Mouse (Mus musculus): ENCODE data around the gene Vars. TPM values are rescaled to one million over a fixed set of nuclear protein-coding genes. Genes with fewer than 3 reads are reported as not detected.

Vars gene
- polyA plus RNA-seq, 1 experiment from 2014 or later = 68.7 TPM

- Histone ChIP-seq H3K4me3 (no peak overlapping the region), H3K36me3 (no peaks in the 10 kb centered on the region), H3K4me2 (0 out of 2 replicates have a peak overlapping the region, but pooled peaks have one; percentile 32), H3K9ac (no peak overlapping the region), H3K27ac (replicated peaks) (no peak overlapping the region), H3K9me3 (no peaks in the 10 kb centered on the region), H3K4me1 (replicated peaks) (peaks cover 5% of the 10 kb centered on the region), H3K27me3 (no peaks in the 10 kb centered on the region)
- WGBS = 64% methylated on average over 6 of the region's 6 CpGs
- ATAC-seq (ENCODE audit: low FRiP score, low read depth) = no peak
Observed at GRCm38 (mm10) chr17:35021842-35022477, 21.2 kb downstream of the Vars start.

- Histone ChIP-seq H3K9me3 (no peaks in the 10 kb centered on the region), H3K27me3 (no peaks in the 10 kb centered on the region), H3K9ac (no peak overlapping the region), H3K4me1 (replicated peaks) (peaks cover 5% of the 10 kb centered on the region), H3K27ac (replicated peaks) (no peak overlapping the region), H3K4me3 (no peak overlapping the region), H3K4me2 (no peak overlapping the region), H3K36me3 (no peaks in the 10 kb centered on the region)
- WGBS = 93% methylated on average over 8 of the region's 8 CpGs
- ATAC-seq (ENCODE audit: low FRiP score, low read depth) = no peak
Observed at GRCm38 (mm10) chr17:35022541-35023060, 21.8 kb downstream of the Vars start.

- ATAC-seq (ENCODE audit: low FRiP score, low read depth) = no peak
- H3K27me3 ChIP-seq = no peaks in the 10 kb centered on the region
- no peak overlapping the region for H3K9ac ChIP-seq
- H3K9me3 ChIP-seq = no peaks in the 10 kb centered on the region
- H3K4me3 ChIP-seq = no peak overlapping the region
- no peak overlapping the region for H3K27ac ChIP-seq (replicated peaks)
- no peak overlapping the region for H3K4me2 ChIP-seq
- WGBS = 89% methylated on average over 5 of the region's 5 CpGs
- no peaks in the 10 kb centered on the region for H3K36me3 ChIP-seq
- H3K4me1 ChIP-seq (replicated peaks) = peaks cover 5% of the 10 kb centered on the region
Observed at GRCm38 (mm10) chr17:35023221-35023620, 22.4 kb downstream of the Vars start.

GRCm38 (mm10) chr17:35023756-35024155 is 23.0 kb downstream of the Vars start:
- H3K4me1 ChIP-seq (replicated peaks) = peaks cover 5% of the 10 kb centered on the region
- no peak for ATAC-seq (ENCODE audit: low FRiP score, low read depth)
- 87% methylated on average over 4 of the region's 4 CpGs for WGBS
- no peak overlapping the region for H3K4me2 ChIP-seq
- H3K36me3 ChIP-seq = no peaks in the 10 kb centered on the region
- H3K9me3 ChIP-seq = no peaks in the 10 kb centered on the region
- no peak overlapping the region for H3K27ac ChIP-seq (replicated peaks)
- H3K9ac ChIP-seq = no peak overlapping the region
- H3K27me3 ChIP-seq = no peaks in the 10 kb centered on the region
- H3K4me3 ChIP-seq = no peak overlapping the region

GRCm38 (mm10) chr17:35024261-35024660 is 23.5 kb downstream of the Vars start:
- Histone ChIP-seq H3K4me3 (no peak overlapping the region), H3K4me2 (no peak overlapping the region), H3K9me3 (no peaks in the 10 kb centered on the region), H3K36me3 (no peaks in the 10 kb centered on the region), H3K27me3 (no peaks in the 10 kb centered on the region), H3K9ac (no peak overlapping the region), H3K27ac (replicated peaks) (no peak overlapping the region), H3K4me1 (replicated peaks) (peaks cover 5% of the 10 kb centered on the region)
- ATAC-seq (ENCODE audit: low FRiP score, low read depth) = no peak
- 81% methylated on average over 13 of the region's 13 CpGs for WGBS

GRCm38 (mm10) chr17:35024691-35025488 is 24.1 kb downstream of the Vars start:
- H3K4me2 ChIP-seq = no peak overlapping the region
- 71% methylated on average over 7 of the region's 10 CpGs for WGBS
- H3K4me1 ChIP-seq (replicated peaks) = peaks cover 9% of the 10 kb centered on the region
- H3K9ac ChIP-seq = no peak overlapping the region
- no peaks in the 10 kb centered on the region for H3K27me3 ChIP-seq
- H3K36me3 ChIP-seq = no peaks in the 10 kb centered on the region
- H3K27ac ChIP-seq (replicated peaks) = no peak overlapping the region
- no peaks in the 10 kb centered on the region for H3K9me3 ChIP-seq
- no peak overlapping the region for H3K4me3 ChIP-seq
- no peak for ATAC-seq (ENCODE audit: low FRiP score, low read depth)

GRCm38 (mm10) chr17:35026206-35026605 is 25.4 kb downstream of the Vars start:
- 64% methylated on average over 5 of the region's 5 CpGs for WGBS
- no peak overlapping the region for H3K4me3 ChIP-seq
- H3K9me3 ChIP-seq = no peaks in the 10 kb centered on the region
- H3K4me2 ChIP-seq = no peak overlapping the region
- H3K9ac ChIP-seq = no peak overlapping the region
- peaks cover 14% of the 10 kb centered on the region for H3K4me1 ChIP-seq (replicated peaks)
- H3K27me3 ChIP-seq = no peaks in the 10 kb centered on the region
- no peak for ATAC-seq (ENCODE audit: low FRiP score, low read depth)
- H3K27ac ChIP-seq (replicated peaks) = no peak overlapping the region
- H3K36me3 ChIP-seq = no peaks in the 10 kb centered on the region

GRCm38 (mm10) chr17:35027277-35028068 is 26.7 kb downstream of the Vars start, which contains the start of gene Sapcd1:
Gene Sapcd1 (minus strand): TSS chr17:35028016.
- Histone ChIP-seq H3K4me1 (replicated peaks) (peaks cover 10% of the 10 kb centered on the region), H3K9me3 (no peaks in the 10 kb centered on the region), H3K9ac (no peak within 1 kb of the TSS), H3K4me3 (no peak within 1 kb of the TSS), H3K27ac (replicated peaks) (peak within 1 kb of the TSS; percentile 42), H3K4me2 (no peak within 1 kb of the TSS), H3K36me3 (no peaks in the 10 kb centered on the region), H3K27me3 (no peaks in the 10 kb centered on the region)
- ATAC-seq (ENCODE audit: low FRiP score, low read depth) = peak; percentile 45; the same call in 1 of the 2 replicates
- 30% methylated on average over 13 of the region's 13 CpGs for WGBS

GRCm38 (mm10) chr17:35028315-35028714 is 27.5 kb downstream of the Vars start:
- Histone ChIP-seq H3K36me3 (no peaks in the 10 kb centered on the region), H3K27ac (replicated peaks) (no peak overlapping the region)

GRCm38 (mm10) chr17:35029691-35030532 is 29.1 kb downstream of the Vars start:
- no peak overlapping the region for H3K27ac ChIP-seq (replicated peaks)
- H3K9me3 ChIP-seq = no peaks in the 10 kb centered on the region
- H3K4me3 ChIP-seq = peak overlapping the region; percentile 17
- WGBS = 24% methylated on average over 19 of the region's 19 CpGs
- H3K9ac ChIP-seq = 0 out of 2 replicates have a peak overlapping the region, but pooled peaks have one; percentile 1
- no peaks in the 10 kb centered on the region for H3K36me3 ChIP-seq
- no peaks in the 10 kb centered on the region for H3K27me3 ChIP-seq
- H3K4me2 ChIP-seq = peak overlapping the region; percentile 47
- ATAC-seq (ENCODE audit: low FRiP score, low read depth) = peak; percentile 57; the same call in 1 of the 2 replicates
- peaks cover 10% of the 10 kb centered on the region for H3K4me1 ChIP-seq (replicated peaks)

More at GRCm38 (mm10) chr17:35028315-35028714, 27.5 kb downstream of the Vars start:
- Histone ChIP-seq H3K4me3 (no peak overlapping the region), H3K4me2 (no peak overlapping the region), H3K9ac (no peak overlapping the region), H3K27me3 (no peaks in the 10 kb centered on the region), H3K4me1 (replicated peaks) (peaks cover 10% of the 10 kb centered on the region), H3K9me3 (no peaks in the 10 kb centered on the region)
- 81% methylated on average over 2 of the region's 2 CpGs for WGBS
- no peak for ATAC-seq (ENCODE audit: low FRiP score, low read depth)

GRCm38 (mm10) chr17:35031272-35031671 is 30.5 kb downstream of the Vars start:
- WGBS = 86% methylated on average over 11 of the region's 11 CpGs
- H3K27me3 ChIP-seq = no peaks in the 10 kb centered on the region
- no peaks in the 10 kb centered on the region for H3K36me3 ChIP-seq
- no peaks in the 10 kb centered on the region for H3K9me3 ChIP-seq
- no peak overlapping the region for H3K4me3 ChIP-seq
- H3K4me2 ChIP-seq = no peak overlapping the region
- ATAC-seq (ENCODE audit: low FRiP score, low read depth) = no peak
- H3K27ac ChIP-seq (replicated peaks) = no peak overlapping the region
- peaks cover 10% of the 10 kb centered on the region for H3K4me1 ChIP-seq (replicated peaks)
- no peak overlapping the region for H3K9ac ChIP-seq
